Mouse (Mus musculus): ENCODE data around the gene Rapgef4.

The Rapgef4 gene

GRCm38 (mm10) chr2:72245631-72246030 is 264.6 kb downstream of the Rapgef4 start:
- DNase-seq (ENCODE audit: low read depth, low spot score) = no peak
- no peaks in the 10 kb centered on the region; the same call in 1 of the 2 replicates for H3K27me3 ChIP-seq (ENCODE audit: control insufficient read depth, insufficient read depth, low read length, poor library complexity, severe bottlenecking)
- H3K36me3 ChIP-seq (ENCODE audit: control insufficient read depth, insufficient read depth, low read length, poor library complexity, severe bottlenecking) = no peaks in the 10 kb centered on the region

- no peaks in the 10 kb centered on the region for H3K36me3 ChIP-seq (ENCODE audit: control insufficient read depth, insufficient read depth, low read length, poor library complexity, severe bottlenecking)
- no peaks in the 10 kb centered on the region; the same call in 1 of the 2 replicates for H3K27me3 ChIP-seq (ENCODE audit: control insufficient read depth, insufficient read depth, low read length, poor library complexity, severe bottlenecking)
- DNase-seq (ENCODE audit: low read depth, low spot score) = no peak
These were observed 265.3 kb downstream of the Rapgef4 start for GRCm38 (mm10) chr2:72246376-72246775.

DNA sequence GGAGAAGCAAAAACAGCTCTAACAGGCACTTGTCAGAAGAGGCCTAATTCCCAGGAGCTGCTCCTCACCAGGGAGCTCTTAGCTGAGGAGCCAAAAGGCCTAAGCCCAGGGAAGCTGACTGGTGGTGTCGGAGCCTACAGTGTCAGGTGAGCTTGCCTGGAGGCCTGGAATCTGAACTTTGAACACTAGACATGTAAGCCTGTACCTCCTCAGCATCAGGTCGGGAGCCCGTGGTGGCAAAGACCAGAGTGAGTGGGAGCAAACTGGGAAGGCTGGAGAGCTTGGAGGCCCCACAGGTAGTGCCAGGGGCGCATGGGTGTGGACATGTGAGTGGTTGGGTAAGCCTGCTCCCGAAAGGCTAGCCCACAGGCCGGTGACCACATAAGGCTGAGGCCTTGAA is 266.8 kb downstream of the Rapgef4 start:
- DNase-seq (ENCODE audit: low read depth, low spot score) = no peak
- no peaks in the 10 kb centered on the region for H3K36me3 ChIP-seq (ENCODE audit: control insufficient read depth, insufficient read depth, low read length, poor library complexity, severe bottlenecking)
- no peaks in the 10 kb centered on the region; the same call in 1 of the 2 replicates for H3K27me3 ChIP-seq (ENCODE audit: control insufficient read depth, insufficient read depth, low read length, poor library complexity, severe bottlenecking)

DNA sequence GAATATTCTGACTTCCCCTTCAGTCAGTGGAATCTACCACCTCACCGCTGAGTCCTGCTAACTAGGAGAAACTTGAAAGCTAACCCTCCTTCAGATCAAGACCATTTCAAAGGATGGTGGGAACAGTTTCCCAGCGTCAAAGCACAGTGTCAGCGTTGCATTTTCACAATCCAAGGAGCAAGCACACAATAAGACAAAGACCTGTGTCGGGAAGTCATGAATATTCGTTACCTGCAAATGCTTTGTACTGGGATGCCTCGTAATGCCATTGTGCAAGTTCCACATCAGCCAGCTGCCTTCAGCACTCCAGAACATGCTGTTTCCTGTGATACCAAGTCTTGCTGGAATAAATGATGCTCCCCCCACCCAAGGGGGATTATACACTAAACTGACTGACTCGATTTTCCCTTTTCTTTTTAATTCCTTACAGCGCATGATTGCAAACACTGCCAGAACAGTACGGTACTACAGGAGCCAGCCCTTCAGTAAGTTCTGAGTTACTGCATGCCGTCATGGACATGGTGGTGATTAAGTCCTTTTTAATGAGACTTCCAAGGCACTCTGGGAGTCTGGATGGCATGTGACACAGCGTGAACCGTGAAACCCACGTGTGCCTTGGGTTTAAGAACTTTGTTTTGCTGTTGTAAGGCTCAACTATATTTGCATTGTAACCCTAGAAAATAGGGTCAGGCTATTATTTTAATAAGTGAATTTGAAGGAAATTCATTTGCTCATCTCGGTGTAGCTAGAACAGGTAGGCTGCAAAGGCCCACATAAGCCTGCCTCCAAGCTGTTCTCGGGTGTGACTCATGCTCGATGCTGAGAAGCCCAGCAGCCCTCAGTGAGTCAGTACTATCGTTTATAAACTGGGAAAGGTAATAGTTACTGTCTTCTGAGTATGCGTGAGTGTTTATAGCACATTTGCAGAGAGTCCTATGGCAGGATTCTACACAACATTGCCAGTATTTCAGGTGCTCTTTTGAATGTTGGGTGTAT is 271.8 kb downstream of the Rapgef4 start:
- Histone ChIP-seq H3K27me3 (ENCODE audit: control insufficient read depth, insufficient read depth, low read length, poor library complexity, severe bottlenecking) (no peaks in the 10 kb centered on the region), H3K36me3 (ENCODE audit: control insufficient read depth, insufficient read depth, low read length, poor library complexity, severe bottlenecking) (no peaks in the 10 kb centered on the region)
- DNase-seq (ENCODE audit: low read depth, low spot score) = no peak

- DNase-seq (ENCODE audit: low read depth, low spot score) = no peak
- Histone ChIP-seq H3K27me3 (ENCODE audit: control insufficient read depth, insufficient read depth, low read length, poor library complexity, severe bottlenecking) (no peaks in the 10 kb centered on the region), H3K36me3 (ENCODE audit: control insufficient read depth, insufficient read depth, low read length, poor library complexity, severe bottlenecking) (no peaks in the 10 kb centered on the region)
These were observed 272.8 kb downstream of the Rapgef4 start for GRCm38 (mm10) chr2:72253882-72254281.

GRCm38 (mm10) chr2:72254813-72255582 is 274.0 kb downstream of the Rapgef4 start:
- Histone ChIP-seq H3K27me3 (ENCODE audit: control insufficient read depth, insufficient read depth, low read length, poor library complexity, severe bottlenecking) (no peaks in the 10 kb centered on the region), H3K36me3 (ENCODE audit: control insufficient read depth, insufficient read depth, low read length, poor library complexity, severe bottlenecking) (no peaks in the 10 kb centered on the region)
- DNase-seq (ENCODE audit: low read depth, low spot score) = no peak

- Histone ChIP-seq H3K36me3 (ENCODE audit: control insufficient read depth, insufficient read depth, low read length, poor library complexity, severe bottlenecking) (no peaks in the 10 kb centered on the region), H3K27me3 (ENCODE audit: control insufficient read depth, insufficient read depth, low read length, poor library complexity, severe bottlenecking) (no peaks in the 10 kb centered on the region)
- no peak for DNase-seq (ENCODE audit: low read depth, low spot score)
These were observed 279.7 kb downstream of the Rapgef4 start for GRCm38 (mm10) chr2:72260704-72261103.

DNA sequence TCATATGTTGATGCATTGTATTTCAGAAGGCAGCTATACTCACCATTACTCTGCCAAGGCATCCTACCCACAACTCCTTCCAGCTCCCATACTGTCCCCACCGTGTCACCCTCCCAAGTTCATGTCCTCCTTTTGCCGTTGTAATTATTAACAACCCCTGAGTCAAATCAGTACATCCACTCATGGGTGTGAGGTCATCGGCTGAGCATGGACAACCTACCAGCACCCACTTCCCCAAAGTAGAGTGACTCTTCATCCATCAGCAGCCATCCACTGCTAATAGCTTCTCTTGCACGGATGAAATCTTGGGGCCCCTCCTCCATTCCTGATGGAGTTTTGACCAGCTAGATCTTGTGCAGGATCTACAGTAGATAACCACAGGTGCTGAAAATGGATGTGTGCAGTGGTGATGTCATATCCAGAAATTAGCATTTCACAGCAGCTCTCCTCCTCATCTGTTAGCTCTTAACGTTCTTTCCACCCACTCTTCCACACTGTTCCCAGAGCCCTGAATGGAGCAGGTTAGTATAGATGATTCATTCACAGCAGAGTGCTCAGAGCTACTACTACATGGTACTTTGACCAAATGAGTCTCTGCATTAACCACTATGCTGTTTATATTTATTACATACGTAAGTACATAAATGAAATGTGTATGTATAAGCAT is 281.9 kb downstream of the Rapgef4 start:
- Histone ChIP-seq H3K27me3 (ENCODE audit: control insufficient read depth, insufficient read depth, low read length, poor library complexity, severe bottlenecking) (no peaks in the 10 kb centered on the region), H3K36me3 (ENCODE audit: control insufficient read depth, insufficient read depth, low read length, poor library complexity, severe bottlenecking) (no peaks in the 10 kb centered on the region)
- DNase-seq (ENCODE audit: low read depth, low spot score) = no peak

- Histone ChIP-seq H3K27me3 (ENCODE audit: control insufficient read depth, insufficient read depth, low read length, poor library complexity, severe bottlenecking) (no peaks in the 10 kb centered on the region), H3K36me3 (ENCODE audit: control insufficient read depth, insufficient read depth, low read length, poor library complexity, severe bottlenecking) (no peaks in the 10 kb centered on the region)
- DNase-seq (ENCODE audit: low read depth, low spot score) = no peak
These were observed 286.4 kb downstream of the Rapgef4 start for GRCm38 (mm10) chr2:72267390-72267789.

GRCm38 (mm10) chr2:72269651-72270341 is 288.8 kb downstream of the Rapgef4 start:
- no peaks in the 10 kb centered on the region for H3K36me3 ChIP-seq (ENCODE audit: control insufficient read depth, insufficient read depth, low read length, poor library complexity, severe bottlenecking)
- no peak for DNase-seq (ENCODE audit: low read depth, low spot score)
- no peaks in the 10 kb centered on the region for H3K27me3 ChIP-seq (ENCODE audit: control insufficient read depth, insufficient read depth, low read length, poor library complexity, severe bottlenecking)

GRCm38 (mm10) chr2:72278247-72278873 is 297.3 kb downstream of the Rapgef4 start:
- Histone ChIP-seq H3K36me3 (ENCODE audit: control insufficient read depth, insufficient read depth, low read length, poor library complexity, severe bottlenecking) (no peaks in the 10 kb centered on the region), H3K27me3 (ENCODE audit: control insufficient read depth, insufficient read depth, low read length, poor library complexity, severe bottlenecking) (no peaks in the 10 kb centered on the region)
- no peak for DNase-seq (ENCODE audit: low read depth, low spot score)

- Histone ChIP-seq H3K36me3 (ENCODE audit: control insufficient read depth, insufficient read depth, low read length, poor library complexity, severe bottlenecking) (no peaks in the 10 kb centered on the region), H3K27me3 (ENCODE audit: control insufficient read depth, insufficient read depth, low read length, poor library complexity, severe bottlenecking) (no peaks in the 10 kb centered on the region)
- DNase-seq (ENCODE audit: low read depth, low spot score) = no peak
These were observed 299.5 kb downstream of the Rapgef4 start for GRCm38 (mm10) chr2:72280524-72280923.

GRCm38 (mm10) chr2:72281971-72282370 is 300.9 kb downstream of the Rapgef4 start:
- no peaks in the 10 kb centered on the region for H3K27me3 ChIP-seq (ENCODE audit: control insufficient read depth, insufficient read depth, low read length, poor library complexity, severe bottlenecking)
- DNase-seq (ENCODE audit: low read depth, low spot score) = no peak
- H3K36me3 ChIP-seq (ENCODE audit: control insufficient read depth, insufficient read depth, low read length, poor library complexity, severe bottlenecking) = no peaks in the 10 kb centered on the region

- H3K36me3 ChIP-seq (ENCODE audit: control insufficient read depth, insufficient read depth, low read length, poor library complexity, severe bottlenecking) = no peaks in the 10 kb centered on the region
- no peaks in the 10 kb centered on the region for H3K27me3 ChIP-seq (ENCODE audit: control insufficient read depth, insufficient read depth, low read length, poor library complexity, severe bottlenecking)
- no peak for DNase-seq (ENCODE audit: low read depth, low spot score)
These were observed 301.7 kb downstream of the Rapgef4 start for GRCm38 (mm10) chr2:72282733-72283132.

Data from splenic B cell, adult 2 months (primary cell).